Mouse (Mus musculus): ENCODE measurements around the gene Kin. TPM values are rescaled to one million over a fixed set of nuclear protein-coding genes. Genes with fewer than 3 reads are reported as not detected.

Kin gene
- polyA plus RNA-seq (2012; ENCODE audit: low replicate concordance), result 3.0 and 5.4 TPM in 2 replicates

GRCm38 (mm10) chr2:10080310-10081010 is at the start of gene Kin, which contains the start of gene Atp5c1:
Kin (plus strand) TSS chr2:10080593.
Atp5c1 (minus strand) TSS chr2:10080510.

DNA sequence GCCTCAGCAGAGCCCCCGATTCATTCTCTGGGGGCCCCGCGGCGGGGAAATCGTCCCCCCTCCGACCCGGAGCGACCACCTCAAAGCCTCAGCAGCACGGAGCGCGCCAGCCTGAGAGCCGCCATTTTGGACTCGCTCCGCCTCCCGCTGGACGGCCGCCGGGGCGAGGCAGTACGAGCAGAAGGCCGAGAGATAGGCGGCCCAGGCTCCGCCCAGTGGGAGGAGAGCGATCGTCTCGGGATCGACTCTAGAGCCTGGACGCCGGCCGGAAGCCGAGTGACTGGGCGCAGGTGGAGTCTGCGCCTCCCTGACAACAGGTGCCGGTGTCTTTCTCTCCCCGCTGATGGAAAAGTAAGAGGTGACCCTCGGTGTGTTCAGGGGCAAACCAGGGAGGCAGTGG is 31.9 kb upstream of the Kin start, which contains the start of gene Taf3:
Gene Taf3 (minus strand): TSS at position 136 of the 400 bp plus-strand sequence.

DNA sequence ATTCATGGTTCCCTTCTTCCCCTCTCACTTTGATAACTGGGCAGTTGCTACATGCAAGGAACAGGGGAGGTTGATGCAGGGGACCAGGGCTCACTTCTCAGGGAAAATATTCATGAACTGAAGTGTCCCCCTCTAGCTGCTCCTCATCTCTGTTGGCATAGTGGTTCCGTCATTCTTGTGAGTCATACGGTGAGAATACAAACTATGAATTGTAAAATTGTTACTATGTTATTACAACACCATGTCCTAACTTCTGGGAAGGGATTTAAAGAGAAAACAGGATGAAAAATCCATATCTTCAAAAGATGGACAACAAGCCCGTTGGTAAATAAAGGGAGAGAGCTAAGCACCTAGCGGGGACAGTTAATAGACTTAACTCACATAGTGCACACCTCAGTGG is 50.9 kb downstream of the Kin start, which contains the start of gene Itih2:
Gene Itih2 (minus strand): TSS at position 101 of the 400 bp plus-strand sequence.

Other genes with a start within 250 kb of the Kin start
- not detected in 2 replicates for gene 4930412O13Rik, start 199.3 kb upstream of the Kin start, polyA plus RNA-seq (2012; ENCODE audit: low replicate concordance)
- not detected in 2 replicates for gene 9230102O04Rik, start 191.1 kb upstream of the Kin start, polyA plus RNA-seq (2012; ENCODE audit: low replicate concordance)
- 67.8 and 180 TPM in 2 replicates for gene Gata3, start 190.6 kb upstream of the Kin start, polyA plus RNA-seq (2012; ENCODE audit: low replicate concordance)
- 23.8 and 24.7 TPM in 2 replicates for gene Taf3, start 32.0 kb upstream of the Kin start, polyA plus RNA-seq (2012; ENCODE audit: low replicate concordance)
- gene Atp5c1, start 83 bp upstream of the Kin start, polyA plus RNA-seq (2012; ENCODE audit: low replicate concordance), result 14.5 and 32.5 TPM in 2 replicates
- not detected in 2 replicates for gene Itih2, start 50.8 kb downstream of the Kin start, polyA plus RNA-seq (2012; ENCODE audit: low replicate concordance)
- gene Itih5, start 73.0 kb downstream of the Kin start, polyA plus RNA-seq (2012; ENCODE audit: low replicate concordance), result 0.72 and 1.9 TPM in 2 replicates